Mouse (Mus musculus) small intestine, adult 2 months (tissue): ENCODE data around the gene Myf5. TPM values are rescaled to one million over a fixed set of nuclear protein-coding genes. Genes with fewer than 3 reads are reported as not detected.

Experiments
- H3K27ac ChIP-seq: fragments of 200-500 bp; 2 replicates; pipeline ENCODE4 v1.5.1; 2012; ENCODE audit warnings: low read depth, low read length, control low read depth, inconsistent platforms; ENCODE audit not compliant: insufficient read depth
- H3K27me3 ChIP-seq: fragments of 200-500 bp; 2 replicates; pipeline ENCODE4 v1.6.1; 2012; ENCODE audit warnings: mild to moderate bottlenecking, moderate library complexity, low read length, inconsistent platforms; ENCODE audit not compliant: control insufficient read depth, insufficient read depth
- H3K36me3 ChIP-seq: fragments of 200-500 bp; 2 replicates; pipeline ENCODE4 v1.6.1; 2012; ENCODE audit warnings: mild to moderate bottlenecking, low read length, control low read depth, inconsistent platforms; ENCODE audit not compliant: control insufficient read depth, insufficient read depth
- H3K4me1 ChIP-seq: fragments of 200-500 bp; 2 replicates; pipeline ENCODE4 v1.6.1; 2012; ENCODE audit warnings: low read length, inconsistent platforms, mixed read lengths; ENCODE audit not compliant: control insufficient read depth, insufficient read depth, insufficient read length
- H3K4me3 ChIP-seq: fragments of 200-500 bp; 2 replicates; pipeline ENCODE4 v1.5.1; 2012; ENCODE audit warnings: low read depth, mild to moderate bottlenecking, control low read depth, inconsistent platforms, low read length, moderate library complexity
- CTCF ChIP-seq: fragments of 200-500 bp; IDR thresholded peaks from 2 replicates; pipeline ENCODE4 v1.5.1; 2012; ENCODE audit warnings: low read depth, mild to moderate bottlenecking, control low read depth, inconsistent platforms, low read length, moderate library complexity, mixed read lengths; ENCODE audit not compliant: insufficient replicate concordance, insufficient read length; ENCODE audit errors: extremely low read depth
- POLR2A ChIP-seq: fragments of 200-500 bp; IDR thresholded peaks from 2 replicates; pipeline ENCODE4 v1.6.1; 2012; ENCODE audit warnings: low read depth, mild to moderate bottlenecking, control low read depth, inconsistent platforms, low read length, moderate library complexity
- WGBS: fragments of 180-500 bp; shearing (Covaris S2); methylation state at CpG from one replicate; pipeline ENCODE4 v1.1.7; 2018; 5-methylcytosine and 5-hydroxymethylcytosine counted together
- polyA plus RNA-seq: library from polyadenylated mRNA; depleted of rRNA; stranded (reverse); fragments of >200 nt; gene quantifications from 2 replicates; pipeline ENCODE4 v1.2.3, GENCODE M21; 2012; rRNA removed

The Myf5 gene
- polyA plus RNA-seq, 1 experiment = not detected

DNA sequence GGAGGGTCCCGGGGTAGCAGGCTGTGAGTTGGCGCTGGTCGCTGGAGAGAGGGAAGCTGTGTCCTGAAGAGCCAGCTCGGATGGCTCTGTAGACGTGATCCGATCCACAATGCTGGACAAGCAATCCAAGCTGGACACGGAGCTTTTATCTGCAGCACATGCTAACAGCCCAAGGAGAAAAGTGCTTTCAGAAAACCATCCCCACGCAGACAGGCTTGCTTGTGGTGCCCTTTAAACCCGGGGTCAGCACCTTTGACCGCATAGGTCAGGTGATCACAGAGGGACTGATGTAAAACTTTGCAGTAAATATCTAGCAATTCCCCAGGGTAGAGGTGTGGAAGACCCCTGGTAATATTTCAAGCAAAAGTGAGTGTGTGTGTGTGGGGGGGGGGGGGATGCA lies 1.9 kb downstream of the Myf5 start:
- H3K27me3 ChIP-seq = no peaks in the 10 kb centered on the region
- TF ChIP-seq POLR2A (no peak), CTCF (no peak)
- 69% methylated on average over 10 of the region's 10 CpGs for WGBS

DNA sequence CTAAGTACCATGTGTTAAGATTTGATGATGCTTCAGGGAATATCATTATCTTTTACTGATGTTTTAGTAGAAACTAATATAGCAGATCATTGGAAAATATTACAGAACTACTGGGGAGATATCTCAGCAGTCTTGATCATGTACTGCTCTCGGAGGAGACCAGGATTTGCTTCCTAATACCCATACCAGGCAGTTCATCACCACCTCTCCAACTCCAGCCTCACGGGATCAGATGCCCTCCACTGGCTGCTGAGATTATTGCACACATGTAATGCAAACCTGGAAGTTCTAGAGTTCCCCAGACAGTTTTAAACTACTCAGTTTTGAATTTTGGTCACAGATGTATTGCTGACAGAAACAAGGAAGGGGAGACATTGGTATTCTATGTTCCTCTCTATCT lies 12.4 kb downstream of the Myf5 start:
- WGBS = 47% methylated on average over 2 of the region's 2 CpGs
- Histone ChIP-seq H3K4me3 (no peak overlapping the region), H3K36me3 (no peaks in the 10 kb centered on the region), H3K27me3 (no peaks in the 10 kb centered on the region), H3K4me1 (no peaks in the 10 kb centered on the region), H3K27ac (no peak overlapping the region)
- TF ChIP-seq POLR2A = no peak
- no peak for TF ChIP-seq CTCF

More for the DNA sequence above, 1.9 kb downstream of the Myf5 start:
- H3K4me3 ChIP-seq = no peak overlapping the region
- H3K36me3 ChIP-seq = no peaks in the 10 kb centered on the region
- no peak overlapping the region for H3K27ac ChIP-seq
- no peaks in the 10 kb centered on the region for H3K4me1 ChIP-seq

DNA sequence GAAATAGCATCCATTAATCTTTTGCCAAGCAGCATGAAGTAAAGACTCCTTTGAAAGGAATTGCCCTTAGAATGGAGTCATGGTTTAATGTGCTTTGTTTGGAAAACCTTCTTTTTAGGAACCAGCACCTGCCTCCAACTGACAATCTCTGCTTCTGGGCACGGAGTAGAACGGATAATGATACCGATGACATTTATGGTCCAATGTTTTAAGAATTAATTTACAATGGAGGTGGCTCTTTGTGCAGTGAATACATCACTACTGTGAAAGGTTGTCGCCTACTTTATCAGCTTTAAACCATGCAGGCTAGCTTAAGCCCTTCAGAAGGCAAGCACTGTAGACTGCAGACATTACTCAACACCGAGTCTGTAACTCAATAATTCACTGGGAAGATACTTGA lies 14.2 kb downstream of the Myf5 start:
- no peak overlapping the region for H3K4me3 ChIP-seq
- 78% methylated on average over 5 of the region's 5 CpGs for WGBS
- TF ChIP-seq CTCF (no peak), POLR2A (no peak)
- H3K36me3 ChIP-seq = no peaks in the 10 kb centered on the region
- H3K27me3 ChIP-seq = no peaks in the 10 kb centered on the region
- H3K27ac ChIP-seq = no peak overlapping the region
- H3K4me1 ChIP-seq = no peaks in the 10 kb centered on the region

DNA sequence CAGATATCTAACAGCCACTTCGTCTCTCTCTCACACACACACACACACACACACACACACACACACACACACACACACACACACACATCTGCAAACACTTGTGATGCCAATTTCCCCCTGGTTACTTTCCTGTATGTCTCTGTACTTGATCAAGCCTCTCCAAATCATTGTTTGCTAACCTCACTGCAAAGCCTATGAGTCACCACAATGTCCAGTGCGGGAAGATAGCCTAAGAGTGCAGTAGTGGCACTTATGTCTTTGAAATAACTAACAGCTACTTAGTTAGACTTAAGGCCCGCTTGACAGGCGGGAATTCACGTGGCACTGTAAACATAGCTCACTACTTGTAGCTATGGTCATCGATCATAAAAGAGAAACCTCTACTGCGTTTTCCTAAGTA lies 18.1 kb downstream of the Myf5 start:
- Histone ChIP-seq H3K27ac (no peak overlapping the region), H3K27me3 (no peaks in the 10 kb centered on the region), H3K4me1 (no peaks in the 10 kb centered on the region), H3K36me3 (no peaks in the 10 kb centered on the region), H3K4me3 (no peak overlapping the region)
- WGBS = 69% methylated on average over 7 of the region's 7 CpGs
- TF ChIP-seq POLR2A (no peak), CTCF (no peak)

DNA sequence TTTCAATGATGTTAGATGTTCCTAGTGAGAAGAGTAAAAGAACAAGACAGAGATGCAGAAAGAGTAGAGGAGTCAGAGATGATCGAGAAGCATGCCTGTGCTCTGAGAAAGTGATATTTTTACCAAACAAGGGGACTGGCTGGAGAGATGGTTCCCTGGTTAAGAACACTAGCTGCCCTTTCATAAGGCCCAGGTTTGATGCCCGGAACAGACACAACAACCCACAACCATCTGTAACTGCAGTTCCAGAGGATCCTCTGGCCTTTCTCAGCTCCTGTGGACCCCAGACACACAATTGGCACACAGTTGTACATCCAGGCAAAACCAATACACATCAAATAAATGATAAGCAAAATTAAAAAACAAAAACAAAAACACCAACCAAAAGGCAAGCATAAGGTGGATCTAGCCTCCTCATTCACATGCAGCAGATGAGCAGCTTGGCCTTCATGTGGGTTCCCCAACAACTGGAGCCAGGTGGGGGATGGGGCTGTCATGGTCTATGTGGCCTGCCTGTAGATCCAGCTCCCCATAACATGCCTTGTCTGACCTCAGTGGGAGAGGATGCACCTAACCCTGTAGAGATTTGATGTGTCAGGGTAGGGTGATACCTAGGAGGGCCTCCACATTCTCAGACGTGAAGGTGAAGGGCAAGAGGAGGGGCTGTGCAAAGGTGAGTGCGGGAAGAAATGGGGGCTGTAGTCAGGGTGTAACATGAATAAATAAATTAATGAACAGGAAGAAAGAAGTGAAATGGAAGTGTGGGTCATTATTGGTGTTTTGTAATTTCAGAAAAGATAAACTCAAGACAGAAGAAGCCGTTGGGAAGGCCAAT lies 36.2 kb downstream of the Myf5 start:
- no peaks in the 10 kb centered on the region for H3K4me1 ChIP-seq
- H3K4me3 ChIP-seq = no peak overlapping the region
- no peak overlapping the region for H3K27ac ChIP-seq
- no peaks in the 10 kb centered on the region for H3K36me3 ChIP-seq
- WGBS = 73% methylated on average over 5 of the region's 5 CpGs
- no peaks in the 10 kb centered on the region for H3K27me3 ChIP-seq
- TF ChIP-seq CTCF = no peak
- TF ChIP-seq POLR2A = no peak

DNA sequence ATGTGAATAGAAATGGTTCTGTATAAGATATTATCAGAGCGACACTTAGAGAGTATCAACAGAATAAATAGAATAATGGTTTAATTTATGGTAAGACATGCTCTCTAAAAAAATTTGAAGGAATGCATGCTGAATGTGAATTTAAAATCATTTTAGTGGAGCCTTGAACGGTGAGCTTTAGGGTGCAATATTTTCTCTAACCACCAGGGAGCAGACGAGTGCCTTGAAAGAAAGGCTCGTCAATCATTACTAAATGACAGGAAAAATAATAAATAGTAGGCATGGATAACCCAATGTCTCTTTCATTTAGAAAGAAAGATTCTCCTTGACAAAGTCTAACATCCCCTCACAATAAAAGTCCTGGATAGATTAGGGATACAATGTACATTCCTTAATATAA lies 43.2 kb downstream of the Myf5 start:
- no peak for TF ChIP-seq CTCF
- no peak for TF ChIP-seq POLR2A
- 14% methylated on average over 4 of the region's 4 CpGs for WGBS
- no peak overlapping the region for H3K4me3 ChIP-seq

DNA sequence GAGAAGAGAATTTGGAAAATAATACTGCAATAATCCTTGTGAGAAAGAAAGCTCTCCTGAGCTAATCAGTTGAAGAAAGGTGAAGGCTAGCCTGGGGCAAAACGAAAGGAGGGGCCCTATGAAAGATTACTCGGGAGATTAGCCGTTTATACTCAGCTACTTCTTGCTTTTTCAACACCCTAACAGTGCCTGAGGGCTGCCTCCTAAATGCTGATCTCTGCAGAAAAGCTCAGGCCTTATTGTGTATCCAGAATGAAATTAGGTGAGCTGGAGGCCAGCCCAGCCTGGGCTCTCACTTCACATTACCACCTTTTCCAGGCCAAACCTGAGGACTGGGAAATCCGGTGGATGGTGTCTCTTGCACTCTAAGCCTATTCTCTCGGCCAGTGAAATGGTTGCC lies 49.0 kb downstream of the Myf5 start:
- 60% methylated on average over 5 of the region's 5 CpGs for WGBS
- Histone ChIP-seq H3K4me3 (no peak overlapping the region), H3K36me3 (no peaks in the 10 kb centered on the region), H3K4me1 (no peaks in the 10 kb centered on the region), H3K27me3 (no peaks in the 10 kb centered on the region), H3K27ac (no peak overlapping the region)
- TF ChIP-seq POLR2A (no peak), CTCF (no peak)

More for the DNA sequence above, 43.2 kb downstream of the Myf5 start:
- H3K27me3 ChIP-seq = no peaks in the 10 kb centered on the region
- no peaks in the 10 kb centered on the region for H3K4me1 ChIP-seq
- H3K36me3 ChIP-seq = no peaks in the 10 kb centered on the region
- H3K27ac ChIP-seq = no peak overlapping the region

Other genes starting within 250 kb of the Myf5 start
- gene Lin7a, start 214.4 kb downstream of the Myf5 start, polyA plus RNA-seq = 0.20 TPM in 1 of 2 replicates, not detected in the other
- gene Myf6, start 8.6 kb upstream of the Myf5 start, polyA plus RNA-seq = not detected in 2 replicates
- gene Ptprq, start 233.9 kb upstream of the Myf5 start, polyA plus RNA-seq = not detected in 2 replicates